Mouse (Mus musculus) spleen, postnatal 4 days (tissue): Measurements from ENCODE around the gene Pdcl3.
"Not testable (repeated sequence)": the region's sequence is repeated elsewhere in the genome, so short reads cannot be mapped to it uniquely, and the experiment has no call there.

Source experiments
- DNase-seq, 2 experiments: peaks; one replicate each; pipeline ENCODE4 v3.0.0; 2022; ENCODE audit warnings: low spot score in 2 of 2

The Pdcl3 gene

DNA sequence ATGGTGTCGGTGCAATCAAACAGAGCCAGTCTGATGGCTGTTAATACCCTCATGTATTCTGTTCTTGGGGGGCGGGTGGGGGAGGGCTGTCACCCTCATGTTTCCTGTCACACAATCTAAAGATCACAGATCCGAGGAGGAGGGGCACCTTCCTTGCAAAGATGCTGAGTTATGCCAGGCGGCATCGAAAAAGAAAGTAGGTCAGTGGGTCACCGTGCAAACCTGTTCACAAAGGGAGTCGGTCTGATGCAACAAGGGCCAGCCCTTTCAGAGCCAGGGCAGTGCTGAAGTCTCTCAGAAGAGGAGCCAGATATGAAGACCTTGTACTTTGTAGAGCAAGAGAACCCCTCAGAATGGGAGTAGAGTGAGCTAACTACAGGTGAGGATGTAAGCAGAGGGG, 39.7 kb downstream of the Pdcl3 start:
- DNase-seq = no peak

DNA sequence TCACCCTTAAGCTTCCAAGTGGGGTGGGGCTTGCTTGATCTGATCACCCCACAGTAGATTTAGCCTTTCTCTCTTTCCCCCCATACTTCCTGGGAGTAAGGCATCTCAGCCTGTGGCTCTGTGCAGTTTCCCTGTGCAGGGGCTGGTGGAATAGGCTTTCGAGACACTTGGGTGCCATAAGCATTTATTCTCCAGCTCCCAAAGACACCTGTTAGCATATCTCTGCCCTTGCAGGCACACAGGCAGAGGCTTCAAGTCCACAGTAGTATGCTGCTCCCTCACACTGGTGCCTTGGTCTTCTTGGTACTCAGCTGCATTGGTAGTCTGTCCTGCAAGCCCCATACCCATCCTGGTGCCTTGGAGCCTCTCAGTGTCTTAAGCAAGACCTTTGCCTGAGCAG, 40.4 kb downstream of the Pdcl3 start:
- no peak for DNase-seq

DNA sequence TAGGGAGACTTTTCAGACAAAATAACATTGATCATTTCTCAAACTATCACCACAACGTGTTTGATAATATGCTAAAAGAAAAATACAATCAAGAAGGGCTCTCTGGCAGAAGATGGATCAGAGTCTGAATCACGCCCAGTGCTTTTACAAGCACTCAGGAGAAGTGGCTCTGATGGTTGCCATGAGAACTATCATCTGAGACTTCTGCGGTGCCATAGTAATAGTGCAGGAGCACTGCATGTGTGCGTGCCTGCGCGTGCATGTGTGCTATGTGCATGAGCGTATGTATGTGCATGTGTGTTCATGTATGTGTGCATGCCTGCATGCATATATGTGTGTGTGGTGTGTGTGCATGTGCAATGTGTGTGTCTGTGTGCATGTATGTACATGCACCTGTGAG, 43.8 kb downstream of the Pdcl3 start:
- DNase-seq = no peak

DNA sequence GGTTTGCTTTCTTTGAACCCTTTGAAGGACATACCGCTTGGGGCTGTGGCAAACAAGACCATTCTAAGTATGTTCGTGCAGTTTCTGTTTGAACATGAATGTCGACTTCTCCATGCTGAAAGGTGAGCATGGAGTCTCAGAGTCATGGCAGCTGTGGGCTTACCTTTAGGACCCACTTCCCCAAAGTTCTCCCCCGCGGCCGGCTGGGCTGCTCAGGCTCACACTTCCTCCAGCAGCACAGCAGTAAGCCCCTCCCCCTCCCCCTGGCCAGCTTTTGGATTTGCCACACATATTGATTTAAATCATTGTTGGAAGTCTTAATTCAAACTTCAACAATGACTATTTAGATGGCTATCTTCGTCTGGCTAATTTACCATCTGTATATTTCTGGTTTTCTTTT, 44.7 kb downstream of the Pdcl3 start:
- no peak for DNase-seq

DNA sequence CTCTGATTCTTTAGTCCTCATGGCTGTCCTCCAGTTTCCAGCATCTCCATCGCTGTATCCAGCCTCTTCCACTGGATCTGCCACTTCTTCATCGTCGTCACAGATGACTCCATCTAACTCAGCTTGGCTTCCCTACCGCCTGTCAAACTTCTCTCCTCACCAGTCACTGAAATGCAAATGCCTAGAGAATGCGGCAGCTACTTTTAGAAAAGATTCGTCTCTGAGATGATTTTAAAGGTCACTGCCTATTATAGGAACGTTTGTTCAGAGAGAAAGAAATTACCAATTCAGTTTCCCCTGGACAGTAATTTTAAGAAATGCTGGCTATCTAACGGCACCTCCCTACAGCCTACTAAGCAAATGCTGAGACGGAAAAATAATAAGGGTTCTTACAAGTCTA, 50.4 kb downstream of the Pdcl3 start:
- no peak for DNase-seq

DNA sequence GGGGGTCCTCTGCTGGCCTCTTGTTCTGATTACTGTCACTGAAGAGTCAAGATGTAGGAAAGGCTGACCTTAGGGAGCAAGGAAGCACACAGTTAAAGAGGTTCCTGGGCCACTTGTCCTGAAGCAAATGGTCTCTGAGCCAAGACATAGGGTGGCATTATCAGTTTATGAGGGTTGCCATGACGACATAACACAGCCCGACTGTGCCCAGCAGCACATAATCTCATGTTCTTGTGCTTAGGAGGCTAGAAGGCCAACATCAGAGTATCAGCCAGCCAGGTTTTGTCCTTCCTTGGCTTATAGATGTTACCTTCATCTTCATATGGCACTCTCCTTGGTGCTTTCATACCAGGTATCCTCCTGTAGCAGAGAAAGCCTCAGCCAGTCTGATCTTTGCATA, 56.8 kb downstream of the Pdcl3 start:
- no peak for DNase-seq

DNA sequence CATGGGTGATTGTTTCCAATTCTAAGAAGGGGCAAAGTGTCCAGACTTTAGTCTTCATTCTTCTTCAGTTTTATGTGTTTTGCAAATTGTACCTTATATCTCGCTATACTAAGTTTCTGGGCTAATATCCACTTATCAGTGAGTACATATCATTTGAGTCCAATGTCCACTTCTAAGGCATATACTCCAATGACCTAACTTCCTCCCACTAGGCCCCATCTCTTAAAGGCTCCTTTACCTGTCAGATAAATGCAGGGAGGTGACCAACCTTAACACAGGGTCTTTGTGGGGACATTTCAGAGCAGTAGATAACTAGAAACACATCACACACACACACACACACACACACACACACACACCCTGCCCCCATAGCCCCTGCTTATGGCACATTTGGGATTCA, 59.0 kb downstream of the Pdcl3 start:
- not testable (repeated sequence) for DNase-seq

DNA sequence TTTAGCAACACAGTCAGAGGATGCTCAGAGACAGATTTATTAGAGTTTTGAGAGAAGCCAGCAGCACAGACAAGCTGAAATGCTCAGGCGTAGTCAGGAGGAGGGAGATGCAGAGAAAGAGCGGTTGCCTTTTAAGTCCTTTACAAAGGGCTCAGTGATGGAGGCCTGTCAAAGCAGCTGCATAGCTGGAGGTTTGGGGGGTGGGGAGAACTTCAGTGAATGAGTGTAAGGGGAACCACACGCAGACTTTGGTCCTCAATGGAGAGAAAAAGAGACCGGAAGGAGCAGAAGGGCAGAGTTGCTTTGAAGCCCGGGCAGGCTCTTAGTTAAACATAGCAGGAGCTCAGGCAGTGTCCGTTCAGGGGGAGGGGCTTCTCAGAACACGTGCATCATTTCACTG, 61.3 kb downstream of the Pdcl3 start:
- no peak for DNase-seq
